ENCODE assay signal across 15 mouse cellular contexts in the genomic region with DNA sequence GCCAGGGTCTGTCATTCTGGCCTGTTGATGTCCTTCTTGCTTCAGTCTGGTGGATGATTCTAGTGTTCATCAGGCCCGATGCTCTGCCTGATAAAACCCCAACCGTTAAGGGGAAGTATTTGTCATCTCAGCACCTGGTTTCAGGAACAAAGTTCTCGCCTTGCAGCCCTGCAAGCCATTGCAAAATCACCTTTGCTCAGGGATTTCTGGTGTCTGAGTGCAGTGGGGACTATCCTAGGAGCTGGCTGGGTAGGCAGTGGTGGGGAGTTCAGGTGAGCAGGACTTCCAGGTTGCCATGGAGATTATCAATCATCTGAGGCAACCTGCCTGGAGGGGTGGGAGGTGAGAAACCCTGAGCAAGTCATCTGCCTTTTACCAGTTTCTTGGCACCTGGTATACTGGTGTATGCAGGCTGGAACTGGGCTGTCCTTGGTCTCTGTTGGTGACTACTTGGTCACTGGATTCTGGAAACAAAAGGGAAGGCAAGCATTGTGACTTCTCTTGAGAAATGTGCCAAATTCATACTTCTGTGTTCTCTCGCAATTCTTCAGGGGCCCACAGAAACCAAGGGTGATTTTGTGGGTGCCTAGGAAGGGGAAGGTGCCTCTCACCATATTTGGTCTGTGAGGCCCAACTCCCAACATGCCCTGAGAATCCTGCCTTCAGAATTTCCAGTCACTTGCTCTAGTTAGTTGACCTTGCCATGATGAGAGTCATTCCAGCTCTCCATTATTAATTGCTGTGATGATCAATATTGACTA.
DNase-seq lines count a peak whose midpoint lies in the region; ATAC-seq and TF ChIP-seq lines count a peak whose summit lies in the region.
"Had no signal": no experiment of that assay in that cellular context is flagged by ENCODE, and none has a peak within 500 bp of the region (broad histone marks: within the 10 kb centered on the region; RNA-seq: fewer than 3 reads in every experiment).

No protein-coding gene starts in this region.

- peaks cover 7% of the 10 kb centered on the region for H3K9me3 ChIP-seq in forebrain, embryonic 10.5 days
- H3K9me3 ChIP-seq in forebrain, postnatal 0 days (ENCODE audit: low read length) = 0 out of 2 replicates have a peak, but pooled peaks cover 7% of the 10 kb centered on the region
- no peaks in the 10 kb centered on the region for H3K9me3 ChIP-seq in lung, embryonic 15.5 days
- H3K9me3 ChIP-seq in intestine, embryonic 15.5 days = no peaks in the 10 kb centered on the region
- H3K9me3 ChIP-seq: forebrain, embryonic 15.5 days had no signal

- H3K9ac ChIP-seq in forebrain, postnatal 0 days = no peak overlapping the region
- no peak overlapping the region for H3K9ac ChIP-seq in lung, embryonic 15.5 days
- H3K9ac ChIP-seq in intestine, embryonic 15.5 days = no peak overlapping the region
- H3K9ac ChIP-seq: embryonic facial prominence, embryonic 13.5 days; forebrain, embryonic 15.5 days; liver, embryonic 14.5 days had no signal

- no peak for DNase-seq in forebrain, embryonic 10.5 days (ENCODE audit: extremely low spot score, low spot score)
- no peak for DNase-seq in forebrain, postnatal 0 days
- no peak for DNase-seq in lung, adult 2 months
- peak; percentile 22 for DNase-seq in splenic B cell, adult 2 months (ENCODE audit: low read depth, low spot score)
- no peak for DNase-seq in heart, postnatal 36 days
- DNase-seq in gastrocnemius, adult 18-20 months (ENCODE audit: low spot score) = no peak
- DNase-seq: cerebellum, adult 9-11 months; gastrocnemius, postnatal 25 days; heart, postnatal 10 days had no signal

- WGBS in forebrain, embryonic 10.5 days = 89% methylated on average over 4 of the region's 4 CpGs
- WGBS in forebrain, postnatal 0 days = 91% methylated on average over 4 of the region's 4 CpGs
- 60% methylated on average over 4 of the region's 4 CpGs for WGBS in lung, embryonic 15.5 days
- WGBS in lung, adult 2 months = 63% methylated on average over 4 of the region's 4 CpGs
- WGBS in intestine, embryonic 15.5 days = 59% methylated on average over 4 of the region's 4 CpGs

- no peak for ATAC-seq in forebrain, postnatal 0 days
- ATAC-seq in lung, embryonic 15.5 days (ENCODE audit: borderline replicate concordance, extremely low read depth, low FRiP score, low TSS enrichment) = no peak
- peak; percentile 69 for ATAC-seq in intestine, embryonic 15.5 days
- ATAC-seq: forebrain, embryonic 15.5 days; inflammation-experienced regulatory T-cells, adult 6 months had no signal

- no peaks in the 10 kb centered on the region for H3K27me3 ChIP-seq in forebrain, embryonic 10.5 days (ENCODE audit: poor library complexity, severe bottlenecking)
- no peaks in the 10 kb centered on the region for H3K27me3 ChIP-seq in forebrain, postnatal 0 days (ENCODE audit: insufficient read depth, low read length)
- H3K27me3 ChIP-seq in lung, embryonic 15.5 days = no peaks in the 10 kb centered on the region
- no peaks in the 10 kb centered on the region for H3K27me3 ChIP-seq in intestine, embryonic 15.5 days (replicated peaks)
- H3K27me3 ChIP-seq in splenic B cell, adult 2 months (ENCODE audit: control insufficient read depth, insufficient read depth, low read length, poor library complexity, severe bottlenecking) = no peaks in the 10 kb centered on the region
- H3K27me3 ChIP-seq: embryonic facial prominence, embryonic 13.5 days; forebrain, embryonic 15.5 days had no signal

- intact Hi-C loops in heart, postnatal 36 days (cut with DNase I) = no loop called here

- H3K4me1 ChIP-seq in forebrain, embryonic 10.5 days = peaks cover 25% of the 10 kb centered on the region
- H3K4me1 ChIP-seq in forebrain, postnatal 0 days (ENCODE audit: insufficient read depth) = no peaks in the 10 kb centered on the region; the same call in 1 of the 2 replicates
- H3K4me1 ChIP-seq in lung, embryonic 15.5 days = peaks cover 20% of the 10 kb centered on the region
- H3K4me1 ChIP-seq in lung, adult 2 months (ENCODE audit: control insufficient read depth, insufficient read depth, low read length) = peaks cover 5% of the 10 kb centered on the region; the same call in 1 of the 2 replicates
- H3K4me1 ChIP-seq in intestine, embryonic 15.5 days (replicated peaks) = peaks cover 10% of the 10 kb centered on the region; the same call in 1 of the 2 replicates
- H3K4me1 ChIP-seq: forebrain, embryonic 15.5 days had no signal

- peak overlapping the region; percentile 59; the same call in 1 of the 2 replicates for H3K27ac ChIP-seq in forebrain, embryonic 10.5 days
- no peak overlapping the region for H3K27ac ChIP-seq in forebrain, postnatal 0 days (ENCODE audit: low read depth, low read length)
- peak overlapping the region; percentile 20; the same call in 1 of the 2 replicates for H3K27ac ChIP-seq in lung, embryonic 15.5 days
- no peak overlapping the region for H3K27ac ChIP-seq in intestine, embryonic 15.5 days
- H3K27ac ChIP-seq: embryonic facial prominence, embryonic 13.5 days; forebrain, embryonic 15.5 days; liver, embryonic 14.5 days had no signal

- TF ChIP-seq POLR2A in lung, adult 2 months (IDR thresholded peaks at IDR 0.05; ENCODE audit: borderline replicate concordance, extremely low read depth, low read depth, low read length) = no peak

- no peak overlapping the region for H3K4me3 ChIP-seq in forebrain, embryonic 10.5 days
- H3K4me3 ChIP-seq in forebrain, postnatal 0 days (ENCODE audit: low read depth, low read length) = no peak overlapping the region
- no peak overlapping the region for H3K4me3 ChIP-seq in lung, embryonic 15.5 days
- no peak overlapping the region for H3K4me3 ChIP-seq in lung, adult 2 months (replicated peaks; ENCODE audit: extremely low read depth, low read depth, low read length)
- H3K4me3 ChIP-seq in intestine, embryonic 15.5 days (replicated peaks) = no peak overlapping the region
- H3K4me3 ChIP-seq: embryonic facial prominence, embryonic 13.5 days; forebrain, embryonic 15.5 days had no signal

- no peaks in the 10 kb centered on the region for H3K36me3 ChIP-seq in forebrain, embryonic 10.5 days (replicated peaks)
- no peaks in the 10 kb centered on the region for H3K36me3 ChIP-seq in forebrain, postnatal 0 days (ENCODE audit: insufficient read depth)
- H3K36me3 ChIP-seq in lung, embryonic 15.5 days = no peaks in the 10 kb centered on the region
- no peaks in the 10 kb centered on the region for H3K36me3 ChIP-seq in intestine, embryonic 15.5 days
- no peaks in the 10 kb centered on the region for H3K36me3 ChIP-seq in splenic B cell, adult 2 months (ENCODE audit: control insufficient read depth, insufficient read depth, low read length, poor library complexity, severe bottlenecking)
- H3K36me3 ChIP-seq: embryonic facial prominence, embryonic 13.5 days; forebrain, embryonic 15.5 days had no signal

- H3K4me2 ChIP-seq in forebrain, postnatal 0 days (ENCODE audit: low read depth) = no peak overlapping the region
- H3K4me2 ChIP-seq in lung, embryonic 15.5 days = no peak overlapping the region
- no peak overlapping the region for H3K4me2 ChIP-seq in intestine, embryonic 15.5 days (replicated peaks)
- H3K4me2 ChIP-seq: embryonic facial prominence, embryonic 13.5 days; forebrain, embryonic 15.5 days had no signal

- no peak for TF ChIP-seq CTCF in forebrain, postnatal 0 days (IDR thresholded peaks at IDR 0.05; ENCODE audit: low read depth)
- no peak for TF ChIP-seq CTCF in lung, adult 2 months (IDR thresholded peaks at IDR 0.05; ENCODE audit: insufficient read depth, low read length)

Comparison
In these comparisons a context has a peak if more than half of its experiments do, and no peak if none do; other contexts are left out.
1. H3K27ac ChIP-seq: peak in forebrain, embryonic 10.5 days (single experiment) and lung, embryonic 15.5 days (single experiment); none in forebrain, postnatal 0 days (single experiment) and intestine, embryonic 15.5 days (single experiment).